Mouse (Mus musculus) ZHBTc4 (cell line): Measurements from ENCODE around the gene Lrrc10b.

Experiments
- DNase-seq: peaks from one replicate; pipeline ENCODE4 v3.0.0-alpha.2; 2011; ENCODE audit warnings: low read depth, low spot score

The Lrrc10b gene

DNA sequence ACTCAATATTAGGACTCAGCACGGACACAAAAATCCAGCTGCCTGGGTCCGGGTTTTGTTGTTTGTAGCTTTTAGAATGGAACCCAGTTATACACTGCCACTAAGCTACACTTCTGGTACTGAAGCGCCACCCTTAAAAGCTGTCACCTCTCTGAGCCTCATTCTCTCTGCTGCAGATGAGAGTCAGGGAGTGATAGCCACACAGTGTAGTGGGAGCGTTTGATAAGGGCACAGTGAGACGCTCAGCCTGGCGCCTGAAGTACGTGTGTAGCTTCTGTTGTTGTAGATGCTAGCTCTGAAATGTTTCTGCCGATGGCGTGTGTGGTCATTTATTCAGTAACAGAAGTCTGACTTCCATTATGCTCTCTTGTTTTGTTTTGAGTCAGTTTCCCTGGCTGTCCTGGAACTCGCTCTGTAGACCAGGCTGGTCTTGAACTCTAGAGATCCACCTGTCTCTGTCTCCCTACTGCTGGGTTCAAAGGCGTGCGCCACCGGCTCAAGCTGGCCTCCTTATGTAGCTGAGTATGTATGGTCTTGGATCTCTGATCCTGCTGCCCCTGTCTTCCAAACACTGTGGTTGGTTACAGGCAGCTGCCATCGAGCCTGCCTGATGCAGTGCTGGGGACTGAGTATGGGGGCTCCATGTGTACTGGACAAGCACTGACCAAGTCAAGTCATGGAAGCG is 12.4 kb downstream of the Lrrc10b start:
- no peak for DNase-seq

DNA sequence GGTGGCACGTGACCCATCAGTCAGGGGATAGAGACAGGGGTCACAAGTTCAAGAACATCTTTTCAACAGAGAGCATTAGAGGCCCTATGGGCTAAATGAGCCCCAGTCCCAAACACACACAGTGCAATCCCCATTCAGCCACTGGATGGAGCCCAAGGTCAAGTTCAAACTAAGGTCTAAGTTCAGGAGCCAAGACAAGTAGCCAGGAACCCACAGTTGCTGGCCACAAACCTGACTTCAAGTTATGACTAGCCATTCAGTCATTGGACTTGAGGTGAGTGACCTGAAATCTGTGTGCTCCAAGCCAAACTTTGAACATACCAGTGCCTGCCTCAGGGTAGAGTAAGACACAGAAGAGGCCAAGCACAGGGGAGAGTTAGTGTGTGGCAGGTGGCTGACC is 19.8 kb downstream of the Lrrc10b start:
- peak; percentile 49 for DNase-seq

DNA sequence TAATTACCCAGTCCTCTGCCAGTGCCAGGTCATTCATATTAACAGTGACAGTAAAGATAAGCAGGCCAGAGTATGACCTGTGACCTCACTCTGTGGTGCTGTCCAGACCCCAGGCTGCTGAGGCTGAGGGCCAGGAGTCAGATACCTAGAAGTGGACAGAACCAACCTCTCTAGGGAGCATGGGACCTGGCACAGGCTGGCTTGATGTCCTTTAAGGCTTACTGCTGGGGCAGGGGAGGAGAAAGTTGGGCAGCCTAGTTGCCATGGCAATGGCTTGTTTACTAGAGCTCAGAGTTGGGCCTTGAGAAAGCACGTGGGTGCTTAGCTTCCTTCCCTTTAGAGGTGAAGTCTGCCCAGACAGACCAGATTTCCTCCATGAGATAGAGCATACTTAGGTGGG is 20.5 kb downstream of the Lrrc10b start:
- no peak for DNase-seq

DNA sequence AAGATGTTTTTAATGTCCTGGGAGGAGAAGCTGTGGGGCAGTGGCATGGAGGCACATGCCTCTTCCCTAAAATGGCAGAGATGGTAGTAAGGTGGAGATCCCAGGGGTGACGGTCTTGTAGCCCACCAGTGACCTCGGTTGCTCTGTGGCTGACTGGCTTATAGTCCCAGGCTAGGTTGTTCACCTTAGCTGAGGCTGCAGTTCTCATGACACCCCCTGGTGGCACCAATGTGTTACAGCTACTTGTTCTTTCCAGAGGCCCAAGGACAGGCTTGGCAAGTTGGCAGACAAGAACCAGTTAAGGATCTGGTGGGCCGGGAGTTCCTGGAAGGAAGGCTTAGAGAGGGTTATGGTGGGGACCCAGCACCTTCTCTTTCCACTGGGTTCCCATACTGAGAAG is 21.4 kb downstream of the Lrrc10b start:
- DNase-seq = peak; percentile 87

DNA sequence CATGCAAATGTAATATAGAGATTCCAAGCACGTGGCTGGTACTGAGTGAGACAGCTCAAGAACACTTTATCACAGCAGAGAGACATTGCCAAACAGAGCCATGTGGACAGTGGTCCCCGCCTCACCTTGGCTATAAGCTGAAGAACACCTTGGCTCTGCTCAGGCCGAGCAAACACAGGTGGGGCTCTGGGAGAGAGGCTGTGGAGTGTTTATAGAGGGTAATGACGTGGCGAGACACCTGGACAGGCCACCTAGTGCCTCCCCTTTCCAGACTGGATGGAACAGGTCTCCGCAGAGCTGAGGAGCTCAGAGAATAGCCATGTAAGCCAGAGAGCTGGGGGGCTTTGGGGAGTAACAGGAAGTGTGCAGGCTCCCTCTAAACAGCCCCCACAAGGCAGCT is 22.3 kb downstream of the Lrrc10b start:
- DNase-seq = no peak

DNA sequence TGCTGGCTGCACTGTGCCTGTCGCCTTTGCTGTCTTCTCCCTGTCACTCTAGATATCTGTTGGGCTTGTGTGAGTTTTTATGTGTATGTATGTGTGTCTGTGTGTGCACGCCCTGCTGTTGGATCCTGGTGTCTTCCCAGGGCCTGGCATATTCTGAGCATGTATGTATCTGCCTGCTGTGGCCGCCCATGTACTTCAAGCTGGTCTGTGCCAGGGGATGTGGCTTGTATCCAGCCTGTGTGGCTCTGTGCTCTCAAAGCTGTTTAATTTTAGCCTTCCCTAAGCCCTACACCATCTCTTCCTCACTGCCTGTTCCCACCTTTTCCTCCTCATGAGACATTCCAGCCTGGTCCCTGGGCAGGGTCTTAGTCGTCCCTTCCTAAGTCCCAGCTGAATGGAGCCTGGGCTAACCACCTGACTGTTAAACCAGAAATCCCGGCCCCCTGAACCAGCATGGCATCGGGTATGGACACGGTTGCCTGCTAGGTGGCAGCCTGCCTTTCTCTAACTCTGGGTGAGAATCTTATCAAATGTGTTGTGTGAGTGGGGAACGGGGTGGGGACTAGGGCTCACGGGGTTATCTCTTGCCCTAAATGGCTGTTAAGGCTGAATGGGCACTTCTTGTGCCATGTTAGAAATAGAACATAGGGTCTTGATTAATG is 23.3 kb downstream of the Lrrc10b start:
- no peak for DNase-seq

DNA sequence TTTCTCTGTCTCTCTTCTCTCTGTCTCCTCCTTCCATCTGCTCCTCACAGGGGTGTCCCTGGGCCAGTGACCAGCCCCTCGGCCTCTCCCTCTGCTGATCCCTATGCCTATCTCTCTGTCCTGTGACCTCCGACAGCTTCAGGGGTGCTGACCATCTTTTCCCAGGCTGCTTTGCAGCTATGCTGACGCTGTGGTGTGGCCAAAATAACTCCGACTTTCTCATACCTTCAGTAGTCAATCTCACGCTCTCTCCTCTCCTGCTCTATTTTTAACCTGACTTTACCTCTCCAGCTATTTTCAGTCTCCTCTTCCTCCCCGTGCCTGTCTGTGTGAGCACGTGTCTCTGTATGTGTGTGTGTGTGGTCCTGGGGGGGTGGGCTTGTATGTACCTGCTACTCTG is 24.0 kb downstream of the Lrrc10b start:
- no peak for DNase-seq

DNA sequence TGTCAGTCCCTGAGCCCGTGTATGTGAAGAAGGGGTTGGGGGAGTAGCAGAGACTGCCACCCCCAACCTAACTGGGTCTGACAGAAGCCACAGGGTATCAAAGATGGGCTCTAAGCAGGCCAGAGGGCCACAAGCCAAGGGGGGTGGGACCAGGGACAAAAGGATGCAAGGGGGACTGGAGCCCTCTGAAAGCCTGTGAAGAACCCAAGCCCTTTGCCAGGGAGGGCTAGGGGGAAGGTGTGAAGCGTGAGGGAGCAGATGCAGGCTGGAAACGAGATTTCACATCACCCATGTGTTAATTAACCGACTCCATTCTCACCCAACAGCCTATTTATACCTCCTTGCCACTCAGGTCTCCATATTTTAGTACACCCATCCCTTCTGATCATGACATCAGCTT is 25.4 kb downstream of the Lrrc10b start:
- DNase-seq = no peak

DNA sequence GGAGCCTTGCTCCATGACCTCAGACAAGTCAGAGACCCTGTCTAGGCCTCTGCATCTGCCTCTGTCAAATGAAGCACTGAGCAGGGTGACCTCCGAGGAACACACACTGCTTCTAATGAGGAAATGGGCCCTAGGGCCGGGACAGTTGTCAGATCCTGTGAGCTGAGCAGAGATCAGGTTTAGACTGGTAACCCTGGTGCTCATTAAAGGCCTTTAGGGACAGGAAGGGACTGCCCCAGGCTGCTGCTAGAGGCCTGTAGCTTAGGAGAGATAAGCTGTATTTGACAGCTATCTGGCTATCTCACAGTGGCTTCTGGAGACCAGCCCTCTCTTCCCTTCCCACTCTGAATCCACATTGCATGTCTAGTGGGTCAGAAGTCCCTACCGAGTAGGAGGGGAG is 25.9 kb downstream of the Lrrc10b start:
- DNase-seq = no peak

DNA sequence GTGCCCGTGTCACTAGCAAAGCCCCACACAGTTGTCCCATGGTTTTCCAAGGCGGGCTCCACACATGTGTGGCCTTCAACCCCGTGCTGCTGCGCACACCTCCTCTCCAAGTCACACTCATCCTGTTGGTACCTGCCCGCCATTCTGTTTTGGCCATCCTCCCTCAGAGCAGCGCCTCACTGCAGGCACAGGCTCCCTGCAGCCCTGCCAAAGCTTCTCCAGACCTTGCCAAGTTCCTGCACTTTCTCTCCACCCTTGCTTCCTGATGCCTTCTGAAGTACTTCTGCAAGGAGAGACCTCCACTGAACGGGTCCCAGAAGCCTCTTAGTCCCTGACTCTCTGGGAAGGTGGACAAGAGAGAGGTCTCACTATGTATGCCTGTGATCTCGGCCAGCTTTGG is 27.9 kb downstream of the Lrrc10b start:
- no peak for DNase-seq

DNA sequence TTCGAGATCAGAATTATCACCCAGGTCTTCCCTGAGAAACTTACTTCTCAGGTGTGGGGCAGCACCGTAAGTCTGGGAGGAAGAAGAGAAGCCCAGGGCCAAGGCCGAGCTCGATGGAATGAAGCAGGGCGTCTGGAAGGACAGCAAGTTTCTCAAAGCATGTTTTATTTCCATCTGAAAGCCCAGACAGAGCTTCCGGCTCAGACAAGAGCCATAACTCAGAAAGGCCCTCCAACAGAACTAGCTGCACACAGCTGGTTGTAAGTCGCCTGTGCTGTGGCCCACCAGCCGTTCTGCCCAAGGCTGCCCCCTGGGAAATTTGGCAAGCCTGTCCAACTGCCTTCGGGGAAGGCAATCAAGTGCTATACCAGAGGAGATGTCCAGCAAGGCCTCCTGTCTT is 29.8 kb downstream of the Lrrc10b start:
- no peak for DNase-seq

DNA sequence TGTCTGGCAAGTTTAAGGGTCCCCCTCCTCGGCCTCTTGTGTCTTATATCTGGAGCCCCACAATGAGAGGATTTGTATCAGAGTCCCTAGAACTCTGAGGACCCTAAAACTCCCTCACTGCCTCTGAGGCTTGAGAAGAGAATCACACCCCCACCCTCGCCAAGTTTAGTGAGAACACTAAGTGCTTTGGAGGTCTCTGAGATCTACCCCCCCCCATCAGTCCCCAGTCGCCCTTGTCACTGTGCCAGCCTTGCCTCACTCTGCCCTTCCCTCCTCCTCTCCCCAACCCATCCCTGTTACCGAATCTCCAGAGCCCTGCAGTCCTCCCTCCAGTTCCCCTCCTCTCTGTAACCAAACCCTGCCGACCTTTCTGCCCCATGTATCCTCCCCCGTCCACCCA is 30.5 kb downstream of the Lrrc10b start:
- no peak for DNase-seq

DNA sequence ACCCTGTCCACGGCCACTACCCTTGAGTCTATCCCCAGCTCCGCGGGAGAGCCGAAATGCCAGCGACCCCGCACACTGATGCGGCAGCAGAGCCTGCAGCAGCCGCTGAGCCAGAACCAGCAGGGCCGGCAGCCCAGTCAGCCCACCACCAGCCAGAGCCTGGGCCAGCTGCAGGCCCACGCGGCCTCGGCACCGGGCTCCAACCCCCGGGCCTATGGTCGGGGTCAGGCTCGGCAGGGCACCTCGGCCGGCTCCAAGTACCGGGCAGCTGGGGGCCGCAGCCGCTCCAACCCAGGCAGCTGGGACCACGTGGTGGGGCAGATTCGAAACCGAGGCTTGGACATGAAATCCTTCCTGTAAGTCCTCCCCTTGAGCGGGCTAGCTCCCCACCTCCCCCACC is 31.0 kb downstream of the Lrrc10b start:
- DNase-seq = no peak

DNA sequence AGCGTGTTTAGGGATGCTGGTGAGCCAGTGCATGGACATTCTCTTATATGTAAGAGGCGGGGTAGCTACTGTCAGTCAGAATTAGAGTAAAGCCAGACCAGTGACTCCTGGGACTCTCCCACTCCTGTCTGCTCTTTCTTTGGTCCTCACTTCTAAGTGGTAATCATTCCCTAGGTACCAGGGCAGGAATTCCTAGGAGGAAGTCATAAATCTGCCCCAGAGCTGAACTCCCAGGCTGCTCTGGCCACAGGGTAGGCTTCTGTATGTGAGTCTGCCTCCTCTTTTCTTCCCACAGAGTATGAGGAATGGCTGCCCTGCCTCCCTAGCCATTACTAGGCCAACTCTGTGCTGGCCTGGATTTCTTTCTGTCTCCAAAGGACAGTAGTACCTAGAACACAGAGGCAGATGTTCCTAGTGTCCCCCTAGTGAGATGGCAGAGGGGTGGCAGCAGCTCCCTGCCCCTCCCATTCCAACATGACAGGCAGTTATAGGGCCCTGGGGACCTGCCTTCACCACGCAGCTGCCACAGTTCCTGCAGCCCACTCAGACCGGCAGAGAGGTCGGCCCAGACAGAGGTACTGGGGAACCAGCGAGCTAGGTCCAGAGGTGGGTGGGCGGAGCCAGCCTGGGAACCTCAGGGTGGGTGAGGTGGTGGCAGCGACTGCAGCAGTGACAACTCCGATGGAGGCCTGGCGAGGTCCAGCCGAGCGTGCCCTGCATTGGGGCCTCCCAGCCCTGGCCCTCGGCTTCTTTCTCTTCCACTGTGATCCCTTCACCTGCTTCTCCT is 31.6 kb downstream of the Lrrc10b start:
- no peak for DNase-seq

DNA sequence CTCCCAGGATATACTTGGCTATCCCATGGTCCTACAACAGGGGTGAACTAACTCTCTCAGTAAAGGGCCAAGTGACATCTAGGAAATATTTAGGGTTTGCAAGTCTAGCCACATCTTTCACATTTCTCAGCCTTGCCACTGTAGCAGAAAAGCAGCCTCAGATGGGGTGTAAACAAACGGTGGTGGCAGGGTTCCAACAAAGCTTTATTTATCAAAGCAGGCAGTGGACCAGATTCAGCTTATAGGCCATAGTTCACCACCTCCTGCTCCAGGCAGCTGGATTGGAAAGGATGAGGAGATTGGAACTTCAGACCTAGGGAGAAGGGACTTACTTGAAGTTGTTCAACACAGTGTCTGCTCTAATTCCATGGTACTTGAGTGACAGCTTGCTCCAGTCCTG is 32.5 kb downstream of the Lrrc10b start:
- DNase-seq = no peak

DNA sequence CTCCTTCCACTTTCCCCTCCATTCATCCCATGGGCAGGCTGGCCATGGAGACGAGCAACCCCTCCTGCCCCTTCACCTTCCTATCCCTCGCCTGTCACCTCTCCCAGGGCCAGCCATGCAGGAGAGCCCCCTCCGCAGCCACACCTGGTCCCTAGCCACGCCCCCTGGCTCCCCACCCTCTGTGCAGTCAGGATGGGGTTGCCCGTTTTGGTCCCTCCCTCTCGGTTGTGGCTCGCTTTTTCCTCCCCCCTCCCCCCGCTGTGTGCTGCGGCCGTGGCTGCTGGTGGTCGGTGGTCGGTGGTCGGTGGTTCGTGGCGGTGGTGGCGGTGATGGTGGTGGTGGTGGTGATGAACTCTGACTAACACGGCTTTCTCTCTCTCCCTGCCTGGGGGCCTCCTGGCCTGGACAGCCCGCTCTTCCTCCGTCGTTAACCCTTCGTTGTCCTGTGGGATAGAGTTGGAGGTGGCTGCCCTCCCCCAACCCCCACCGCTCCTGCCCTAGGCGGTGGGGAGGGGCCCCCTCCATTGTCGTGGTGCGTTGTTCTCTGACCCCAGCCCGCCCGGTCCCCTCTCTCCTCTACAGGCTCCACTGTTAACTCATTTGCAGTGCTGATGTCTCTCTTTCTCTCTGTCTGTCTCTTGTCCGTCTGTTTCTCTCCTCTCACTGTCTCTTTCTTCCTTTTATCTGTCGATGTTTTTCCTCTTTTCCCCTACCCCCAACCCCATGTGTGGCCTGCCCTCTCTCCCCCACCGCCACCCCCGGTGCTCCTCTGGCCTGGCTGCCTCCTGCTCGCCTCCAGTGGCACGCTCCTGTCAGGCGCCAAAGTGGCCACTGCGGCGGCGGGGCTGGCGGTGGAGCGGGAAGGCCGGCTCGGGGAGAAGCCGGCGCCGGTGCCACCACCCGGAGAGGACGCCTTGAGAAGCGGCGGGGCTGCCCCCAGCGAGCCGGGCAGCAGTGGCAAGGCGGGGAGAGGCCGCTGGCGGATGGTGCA is 35.0 kb downstream of the Lrrc10b start:
- peak; percentile 29 for DNase-seq

DNA sequence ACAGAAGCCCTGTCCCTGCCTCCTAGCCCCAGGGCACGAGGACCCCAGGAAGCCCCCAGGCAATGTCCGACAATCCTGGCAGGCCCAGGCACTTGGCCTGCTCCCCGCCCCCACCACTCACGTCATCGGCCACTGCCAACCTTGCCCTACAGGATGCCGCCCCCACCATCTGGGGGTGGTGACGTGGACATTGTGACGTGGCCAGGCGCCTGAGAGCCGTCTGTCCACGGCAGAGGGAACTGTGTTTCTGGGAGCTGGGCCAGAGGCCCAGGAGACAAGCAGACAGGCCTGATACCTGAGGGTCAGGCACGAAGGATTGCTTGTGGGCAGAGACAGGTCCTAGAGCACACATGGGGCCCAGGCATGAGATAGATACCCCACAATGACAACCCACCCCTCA is 39.8 kb downstream of the Lrrc10b start:
- no peak for DNase-seq

DNA sequence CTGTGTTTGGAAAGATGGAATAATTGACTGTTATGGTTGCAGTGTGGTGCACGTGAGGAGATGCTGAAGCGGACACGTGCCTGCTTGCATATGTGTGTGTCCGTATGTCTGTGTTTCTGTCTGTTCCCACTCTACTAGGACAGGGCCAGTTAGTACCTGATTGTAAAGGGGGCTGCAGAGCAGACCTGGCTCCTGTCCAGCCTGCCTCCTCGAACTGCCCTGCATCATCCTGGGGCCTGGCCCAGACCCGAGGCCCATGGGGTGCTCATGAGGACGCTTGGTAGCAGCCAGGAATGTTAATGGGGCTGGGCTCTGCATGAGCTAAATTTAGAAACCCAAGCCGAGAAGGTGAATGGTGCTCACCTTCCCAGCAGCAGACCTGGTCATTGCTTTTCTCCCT is 40.4 kb downstream of the Lrrc10b start:
- DNase-seq = no peak

DNA sequence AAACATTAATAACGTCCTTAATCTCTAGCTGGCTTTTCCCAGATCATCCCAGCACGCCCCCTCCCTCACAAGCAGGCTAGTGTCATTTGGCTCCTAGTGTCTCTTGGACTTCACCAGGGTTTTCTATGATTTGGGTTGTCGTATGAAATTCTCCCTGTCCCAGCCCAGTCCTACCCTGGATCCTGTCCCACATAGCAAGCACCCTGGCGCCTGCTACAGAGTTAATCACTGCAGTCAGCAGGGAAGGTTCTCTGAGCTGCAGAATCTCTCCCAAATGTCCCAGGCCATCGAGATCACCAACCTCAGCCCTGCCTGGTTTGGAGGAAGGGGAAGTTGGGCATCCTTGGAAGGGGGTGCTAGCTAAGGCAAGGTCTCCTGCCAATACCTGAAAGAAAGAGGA is 41.8 kb downstream of the Lrrc10b start:
- DNase-seq = no peak

DNA sequence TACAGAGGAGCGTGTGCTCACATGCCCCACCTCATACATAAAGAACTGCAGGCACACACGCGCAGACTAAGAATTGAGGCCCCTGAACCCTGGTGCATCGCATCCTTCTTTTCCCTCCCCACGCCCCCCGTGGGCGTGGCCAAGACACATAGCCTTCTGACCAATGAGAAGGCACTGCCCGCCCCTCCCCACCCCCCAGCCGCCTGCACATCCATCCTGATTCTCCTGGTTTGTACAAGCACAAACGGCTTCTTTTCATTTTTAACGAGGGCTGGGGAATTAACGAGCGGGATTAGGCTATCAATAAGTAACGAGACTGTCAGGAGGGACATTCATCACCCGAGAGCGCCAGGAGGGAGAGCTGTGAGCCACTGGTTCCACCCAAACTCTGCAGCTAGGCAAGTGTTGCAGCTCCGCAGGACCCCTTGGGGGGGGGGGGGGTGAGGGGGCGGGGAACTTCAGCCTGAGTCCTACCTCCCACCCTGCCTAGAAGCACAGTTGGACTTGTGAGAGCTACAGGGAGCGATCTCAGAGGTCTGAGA is 43.5 kb downstream of the Lrrc10b start:
- peak; percentile 95 for DNase-seq
